Mouse (Mus musculus): ENCODE data around the gene Ust. TPM values are rescaled to one million over a fixed set of nuclear protein-coding genes. Genes with fewer than 3 reads are reported as not detected.

Gene Ust
- polyA plus RNA-seq, 1 experiment from 2014 or later = 2.5 TPM

- H3K27me3 ChIP-seq (replicated peaks; ENCODE audit: control insufficient read depth, insufficient read depth, low read length) = no peaks in the 10 kb centered on the region
- H3K4me2 ChIP-seq (ENCODE audit: low read depth, low read length) = no peak overlapping the region
- no peaks in the 10 kb centered on the region for H3K9me3 ChIP-seq (ENCODE audit: control insufficient read depth, low read length)
- no peak overlapping the region for H3K9ac ChIP-seq (ENCODE audit: low read depth, low read length)
- no peak overlapping the region for H3K4me3 ChIP-seq (ENCODE audit: low read length)
- no peak for ATAC-seq
- 83% methylated on average over 5 of the region's 5 CpGs for WGBS
- H3K4me1 ChIP-seq (ENCODE audit: control insufficient read depth, insufficient read depth, low read length) = no peaks in the 10 kb centered on the region
- H3K27ac ChIP-seq (ENCODE audit: low read length) = no peak overlapping the region
- no peaks in the 10 kb centered on the region for H3K36me3 ChIP-seq (ENCODE audit: control insufficient read depth, insufficient read depth, low read length)
These were observed 103.2 kb downstream of the Ust start for GRCm38 (mm10) chr10:8415474-8415873.

GRCm38 (mm10) chr10:8415036-8415435, 103.6 kb downstream of the Ust start:
- H3K4me2 ChIP-seq (ENCODE audit: low read depth, low read length) = no peak overlapping the region
- no peak overlapping the region for H3K27ac ChIP-seq (ENCODE audit: low read length)
- ATAC-seq = no peak
- H3K9me3 ChIP-seq (ENCODE audit: control insufficient read depth, low read length) = no peaks in the 10 kb centered on the region
- H3K4me1 ChIP-seq (ENCODE audit: control insufficient read depth, insufficient read depth, low read length) = no peaks in the 10 kb centered on the region
- H3K36me3 ChIP-seq (ENCODE audit: control insufficient read depth, insufficient read depth, low read length) = no peaks in the 10 kb centered on the region
- H3K27me3 ChIP-seq (replicated peaks; ENCODE audit: control insufficient read depth, insufficient read depth, low read length) = no peaks in the 10 kb centered on the region
- 71% methylated on average over 7 of the region's 7 CpGs for WGBS
- H3K9ac ChIP-seq (ENCODE audit: low read depth, low read length) = no peak overlapping the region
- H3K4me3 ChIP-seq (ENCODE audit: low read length) = no peak overlapping the region

GRCm38 (mm10) chr10:8405141-8405540, 113.5 kb downstream of the Ust start:
- no peak overlapping the region for H3K27ac ChIP-seq (ENCODE audit: low read length)

GRCm38 (mm10) chr10:8392226-8392625, 126.4 kb downstream of the Ust start:
- WGBS = 48% methylated on average over 2 of the region's 2 CpGs
- H3K4me2 ChIP-seq (ENCODE audit: low read depth, low read length) = no peak overlapping the region
- H3K9me3 ChIP-seq (ENCODE audit: control insufficient read depth, low read length) = no peaks in the 10 kb centered on the region
- no peak overlapping the region for H3K4me3 ChIP-seq (ENCODE audit: low read length)
- H3K9ac ChIP-seq (ENCODE audit: low read depth, low read length) = no peak overlapping the region
- no peak overlapping the region for H3K27ac ChIP-seq (ENCODE audit: low read length)
- ATAC-seq = no peak
- H3K4me1 ChIP-seq (ENCODE audit: control insufficient read depth, insufficient read depth, low read length) = no peaks in the 10 kb centered on the region
- no peaks in the 10 kb centered on the region for H3K36me3 ChIP-seq (ENCODE audit: control insufficient read depth, insufficient read depth, low read length)
- H3K27me3 ChIP-seq (replicated peaks; ENCODE audit: control insufficient read depth, insufficient read depth, low read length) = no peaks in the 10 kb centered on the region

More at GRCm38 (mm10) chr10:8405141-8405540, 113.5 kb downstream of the Ust start:
- 87% methylated on average over 4 of the region's 4 CpGs for WGBS
- Histone ChIP-seq H3K27me3 (replicated peaks; ENCODE audit: control insufficient read depth, insufficient read depth, low read length) (no peaks in the 10 kb centered on the region), H3K36me3 (ENCODE audit: control insufficient read depth, insufficient read depth, low read length) (no peaks in the 10 kb centered on the region), H3K4me1 (ENCODE audit: control insufficient read depth, insufficient read depth, low read length) (no peaks in the 10 kb centered on the region), H3K9me3 (ENCODE audit: control insufficient read depth, low read length) (no peaks in the 10 kb centered on the region), H3K4me2 (ENCODE audit: low read depth, low read length) (no peak overlapping the region), H3K9ac (ENCODE audit: low read depth, low read length) (no peak overlapping the region), H3K4me3 (ENCODE audit: low read length) (no peak overlapping the region)
- no peak for ATAC-seq

GRCm38 (mm10) chr10:8391264-8391748, 127.3 kb downstream of the Ust start:
- WGBS = 69% methylated on average over 4 of the region's 4 CpGs

GRCm38 (mm10) chr10:8388239-8388638, 130.4 kb downstream of the Ust start:
- Histone ChIP-seq H3K27me3 (replicated peaks; ENCODE audit: control insufficient read depth, insufficient read depth, low read length) (no peaks in the 10 kb centered on the region), H3K27ac (ENCODE audit: low read length) (no peak overlapping the region), H3K36me3 (ENCODE audit: control insufficient read depth, insufficient read depth, low read length) (no peaks in the 10 kb centered on the region), H3K4me3 (ENCODE audit: low read length) (no peak overlapping the region), H3K4me1 (ENCODE audit: control insufficient read depth, insufficient read depth, low read length) (no peaks in the 10 kb centered on the region), H3K4me2 (ENCODE audit: low read depth, low read length) (no peak overlapping the region), H3K9ac (ENCODE audit: low read depth, low read length) (no peak overlapping the region), H3K9me3 (ENCODE audit: control insufficient read depth, low read length) (no peaks in the 10 kb centered on the region)
- ATAC-seq = no peak
- 64% methylated on average over 7 of the region's 7 CpGs for WGBS

More at GRCm38 (mm10) chr10:8391264-8391748, 127.3 kb downstream of the Ust start:
- H3K4me2 ChIP-seq (ENCODE audit: low read depth, low read length) = no peak overlapping the region
- no peak for ATAC-seq
- H3K9ac ChIP-seq (ENCODE audit: low read depth, low read length) = no peak overlapping the region
- no peaks in the 10 kb centered on the region for H3K9me3 ChIP-seq (ENCODE audit: control insufficient read depth, low read length)
- no peaks in the 10 kb centered on the region for H3K4me1 ChIP-seq (ENCODE audit: control insufficient read depth, insufficient read depth, low read length)
- H3K27ac ChIP-seq (ENCODE audit: low read length) = no peak overlapping the region
- H3K27me3 ChIP-seq (replicated peaks; ENCODE audit: control insufficient read depth, insufficient read depth, low read length) = no peaks in the 10 kb centered on the region
- H3K36me3 ChIP-seq (ENCODE audit: control insufficient read depth, insufficient read depth, low read length) = no peaks in the 10 kb centered on the region
- no peak overlapping the region for H3K4me3 ChIP-seq (ENCODE audit: low read length)

- ATAC-seq = no peak
- Histone ChIP-seq H3K9ac (ENCODE audit: low read depth, low read length) (no peak overlapping the region), H3K4me1 (ENCODE audit: control insufficient read depth, insufficient read depth, low read length) (no peaks in the 10 kb centered on the region), H3K4me2 (ENCODE audit: low read depth, low read length) (no peak overlapping the region), H3K9me3 (ENCODE audit: control insufficient read depth, low read length) (no peaks in the 10 kb centered on the region), H3K27me3 (replicated peaks; ENCODE audit: control insufficient read depth, insufficient read depth, low read length) (no peaks in the 10 kb centered on the region), H3K36me3 (ENCODE audit: control insufficient read depth, insufficient read depth, low read length) (no peaks in the 10 kb centered on the region), H3K4me3 (ENCODE audit: low read length) (no peak overlapping the region), H3K27ac (ENCODE audit: low read length) (no peak overlapping the region)
- 75% methylated on average over 10 of the region's 10 CpGs for WGBS
These were observed 148.6 kb downstream of the Ust start for GRCm38 (mm10) chr10:8369894-8370500.

- 23% methylated on average over 1 of the region's 1 CpGs for WGBS
- Histone ChIP-seq H3K4me2 (ENCODE audit: low read depth, low read length) (no peak overlapping the region), H3K9ac (ENCODE audit: low read depth, low read length) (no peak overlapping the region), H3K9me3 (ENCODE audit: control insufficient read depth, low read length) (no peaks in the 10 kb centered on the region), H3K27ac (ENCODE audit: low read length) (no peak overlapping the region), H3K4me1 (ENCODE audit: control insufficient read depth, insufficient read depth, low read length) (no peaks in the 10 kb centered on the region), H3K36me3 (ENCODE audit: control insufficient read depth, insufficient read depth, low read length) (no peaks in the 10 kb centered on the region), H3K27me3 (replicated peaks; ENCODE audit: control insufficient read depth, insufficient read depth, low read length) (no peaks in the 10 kb centered on the region), H3K4me3 (ENCODE audit: low read length) (no peak overlapping the region)
- ATAC-seq = no peak
These were observed 152.8 kb downstream of the Ust start for GRCm38 (mm10) chr10:8365816-8366215.

- Histone ChIP-seq H3K4me2 (ENCODE audit: low read depth, low read length) (no peak overlapping the region), H3K4me1 (ENCODE audit: control insufficient read depth, insufficient read depth, low read length) (no peaks in the 10 kb centered on the region), H3K9ac (ENCODE audit: low read depth, low read length) (no peak overlapping the region), H3K27me3 (replicated peaks; ENCODE audit: control insufficient read depth, insufficient read depth, low read length) (no peaks in the 10 kb centered on the region), H3K9me3 (ENCODE audit: control insufficient read depth, low read length) (no peaks in the 10 kb centered on the region), H3K27ac (ENCODE audit: low read length) (no peak overlapping the region), H3K36me3 (ENCODE audit: control insufficient read depth, insufficient read depth, low read length) (no peaks in the 10 kb centered on the region), H3K4me3 (ENCODE audit: low read length) (no peak overlapping the region)
- ATAC-seq = no peak
- WGBS = 63% methylated on average over 3 of the region's 3 CpGs
These were observed 154.4 kb downstream of the Ust start for GRCm38 (mm10) chr10:8364182-8364581.

GRCm38 (mm10) chr10:8363281-8363680, 155.3 kb downstream of the Ust start:
- ATAC-seq = no peak
- Histone ChIP-seq H3K4me3 (ENCODE audit: low read length) (no peak overlapping the region), H3K9ac (ENCODE audit: low read depth, low read length) (no peak overlapping the region), H3K27me3 (replicated peaks; ENCODE audit: control insufficient read depth, insufficient read depth, low read length) (no peaks in the 10 kb centered on the region), H3K27ac (ENCODE audit: low read length) (no peak overlapping the region), H3K36me3 (ENCODE audit: control insufficient read depth, insufficient read depth, low read length) (no peaks in the 10 kb centered on the region), H3K9me3 (ENCODE audit: control insufficient read depth, low read length) (no peaks in the 10 kb centered on the region), H3K4me1 (ENCODE audit: control insufficient read depth, insufficient read depth, low read length) (no peaks in the 10 kb centered on the region), H3K4me2 (ENCODE audit: low read depth, low read length) (no peak overlapping the region)
- 35% methylated on average over 8 of the region's 8 CpGs for WGBS

All from intestine, embryonic 16.5 days (tissue).